Mouse (Mus musculus): ENCODE results near the gene Ifi35. TPM values are rescaled to one million over a fixed set of nuclear protein-coding genes. Genes with fewer than 3 reads are reported as not detected.

The Ifi35 gene
- polyA plus RNA-seq, 1 experiment from 2014 or later: 3.8 TPM

DNA sequence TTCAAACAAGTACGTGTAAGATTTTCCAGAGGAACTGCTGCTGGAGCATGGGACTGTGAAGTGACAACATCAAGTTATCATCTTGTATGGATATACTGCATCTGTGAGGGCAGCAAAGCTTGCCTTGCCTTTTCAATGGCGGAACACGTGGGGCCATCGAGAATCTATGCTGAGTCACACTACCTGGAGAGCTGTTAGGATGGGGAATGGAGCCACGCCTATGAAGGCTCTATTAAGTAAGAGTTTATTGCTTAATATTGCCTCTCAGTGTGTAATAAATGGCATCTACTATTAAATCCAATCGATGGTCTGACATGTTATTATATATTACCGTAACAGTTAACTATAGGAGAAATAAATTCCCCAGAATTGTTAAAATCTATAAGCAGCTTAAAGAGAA, 58.9 kb downstream of the Ifi35 start:
- Histone ChIP-seq H3K9ac (no peak overlapping the region), H3K4me2 (no peak overlapping the region), H3K9me3 (no peaks in the 10 kb centered on the region), H3K4me1 (replicated peaks) (no peaks in the 10 kb centered on the region), H3K27ac (replicated peaks) (no peak overlapping the region), H3K36me3 (no peaks in the 10 kb centered on the region), H3K27me3 (no peaks in the 10 kb centered on the region), H3K4me3 (no peak overlapping the region)
- WGBS: 92% methylated on average over 7 of the region's 7 CpGs
- no peak for ATAC-seq (ENCODE audit: low read depth)

Small RNAs within 50 kb of the gene (microRNA-seq; reads per million reads assigned to microRNA genes)
- gene Mir6929: not detected

Other genes with a start within 250 kb of the Ifi35 start
- gene Ezh1, start 221.9 kb upstream of the Ifi35 start, polyA plus RNA-seq (2015; fragmentation: Nextera tagmentation; extraction: Ambion mirVana): 15.4 and 17.9 TPM in 2 replicates
- gene Ramp2, start 202.4 kb upstream of the Ifi35 start, polyA plus RNA-seq (2015; fragmentation: Nextera tagmentation; extraction: Ambion mirVana): 97.6 and 108 TPM in 2 replicates
- 114 and 117 TPM in 2 replicates for gene Vps25, start 194.7 kb upstream of the Ifi35 start, polyA plus RNA-seq (2015; fragmentation: Nextera tagmentation; extraction: Ambion mirVana)
- gene Wnk4, start 187.8 kb upstream of the Ifi35 start, polyA plus RNA-seq (2015; fragmentation: Nextera tagmentation; extraction: Ambion mirVana): 5.5 and 6.8 TPM in 2 replicates
- 0.89 and 1.0 TPM in 2 replicates for gene Cntd1, start 169.4 kb upstream of the Ifi35 start, polyA plus RNA-seq (2015; fragmentation: Nextera tagmentation; extraction: Ambion mirVana)
- gene Coa3, start 169.3 kb upstream of the Ifi35 start, polyA plus RNA-seq (2015; fragmentation: Nextera tagmentation; extraction: Ambion mirVana): 211 and 238 TPM in 2 replicates
- gene Becn1, start 146.1 kb upstream of the Ifi35 start, polyA plus RNA-seq (2015; fragmentation: Nextera tagmentation; extraction: Ambion mirVana): 173 and 178 TPM in 2 replicates
- gene Psme3, start 132.2 kb upstream of the Ifi35 start, polyA plus RNA-seq (2015; fragmentation: Nextera tagmentation; extraction: Ambion mirVana): 126 and 133 TPM in 2 replicates
- 2.0 and 2.1 TPM in 2 replicates for gene Aoc2, start 123.3 kb upstream of the Ifi35 start, polyA plus RNA-seq (2015; fragmentation: Nextera tagmentation; extraction: Ambion mirVana)
- 0.07 TPM in 1 of 2 replicates, not detected in the other for gene Aoc3, start 117.8 kb upstream of the Ifi35 start, polyA plus RNA-seq (2015; fragmentation: Nextera tagmentation; extraction: Ambion mirVana)
- not detected in 2 replicates for gene G6pc, start 80.8 kb upstream of the Ifi35 start, polyA plus RNA-seq (2015; fragmentation: Nextera tagmentation; extraction: Ambion mirVana)
- 79.4 and 90.0 TPM in 2 replicates for gene Aarsd1, start 30.8 kb upstream of the Ifi35 start, polyA plus RNA-seq (2015; fragmentation: Nextera tagmentation; extraction: Ambion mirVana)
- 5.7 and 8.3 TPM in 2 replicates for gene Gm27029, start 23.6 kb upstream of the Ifi35 start, polyA plus RNA-seq (2015; fragmentation: Nextera tagmentation; extraction: Ambion mirVana)
- gene Rundc1, start 23.3 kb upstream of the Ifi35 start, polyA plus RNA-seq (2015; fragmentation: Nextera tagmentation; extraction: Ambion mirVana): 25.5 and 28.5 TPM in 2 replicates
- gene Ptges3l, start 23.1 kb upstream of the Ifi35 start, polyA plus RNA-seq (2015; fragmentation: Nextera tagmentation; extraction: Ambion mirVana): 3.3 and 4.3 TPM in 2 replicates
- gene Rpl27, start 6.1 kb upstream of the Ifi35 start, polyA plus RNA-seq (2015; fragmentation: Nextera tagmentation; extraction: Ambion mirVana): 303 and 315 TPM in 2 replicates
- 80.5 and 83.0 TPM in 2 replicates for gene Rnd2, start 16.6 kb downstream of the Ifi35 start, polyA plus RNA-seq (2015; fragmentation: Nextera tagmentation; extraction: Ambion mirVana)
- gene Vat1, start 17.8 kb downstream of the Ifi35 start, polyA plus RNA-seq (2015; fragmentation: Nextera tagmentation; extraction: Ambion mirVana): 72.6 and 75.8 TPM in 2 replicates
- 3.0 and 3.2 TPM in 2 replicates for gene Brca1, start 103.5 kb downstream of the Ifi35 start, polyA plus RNA-seq (2015; fragmentation: Nextera tagmentation; extraction: Ambion mirVana)
- 99.4 and 107 TPM in 2 replicates for gene Nbr1, start 103.7 kb downstream of the Ifi35 start, polyA plus RNA-seq (2015; fragmentation: Nextera tagmentation; extraction: Ambion mirVana)
- gene Tmem106a, start 133.8 kb downstream of the Ifi35 start, polyA plus RNA-seq (2015; fragmentation: Nextera tagmentation; extraction: Ambion mirVana): 3.5 and 4.9 TPM in 2 replicates
- gene Gm11634, start 150.8 kb downstream of the Ifi35 start, polyA plus RNA-seq (2015; fragmentation: Nextera tagmentation; extraction: Ambion mirVana): not detected in 2 replicates
- gene Rdm1, start 178.8 kb downstream of the Ifi35 start, polyA plus RNA-seq (2015; fragmentation: Nextera tagmentation; extraction: Ambion mirVana): 16.0 and 16.4 TPM in 2 replicates
- 18.1 and 19.8 TPM in 2 replicates for gene Arl4d, start 217.1 kb downstream of the Ifi35 start, polyA plus RNA-seq (2015; fragmentation: Nextera tagmentation; extraction: Ambion mirVana)

Measured in neural tube, embryonic 13.5 days (tissue).